Mouse (Mus musculus): Measurements from ENCODE around the gene Ptgdr2.

GRCm38 (mm10) chr19:10946506-10946905 lies 9.5 kb downstream of the Ptgdr2 start:
- TF ChIP-seq CTCF (IDR thresholded peaks at IDR 0.05) (no peak), EP300 (IDR thresholded peaks at IDR 0.05) (no peak)

Measured in lung, postnatal 0 days (tissue).